Mouse (Mus musculus): Measurements from ENCODE around the gene Tpm4. TPM values are rescaled to one million over a fixed set of nuclear protein-coding genes. Genes with fewer than 3 reads are reported as not detected.

Tpm4 gene
- total RNA-seq, 2 experiments from 2014 or later = 232 to 267 TPM

DNA sequence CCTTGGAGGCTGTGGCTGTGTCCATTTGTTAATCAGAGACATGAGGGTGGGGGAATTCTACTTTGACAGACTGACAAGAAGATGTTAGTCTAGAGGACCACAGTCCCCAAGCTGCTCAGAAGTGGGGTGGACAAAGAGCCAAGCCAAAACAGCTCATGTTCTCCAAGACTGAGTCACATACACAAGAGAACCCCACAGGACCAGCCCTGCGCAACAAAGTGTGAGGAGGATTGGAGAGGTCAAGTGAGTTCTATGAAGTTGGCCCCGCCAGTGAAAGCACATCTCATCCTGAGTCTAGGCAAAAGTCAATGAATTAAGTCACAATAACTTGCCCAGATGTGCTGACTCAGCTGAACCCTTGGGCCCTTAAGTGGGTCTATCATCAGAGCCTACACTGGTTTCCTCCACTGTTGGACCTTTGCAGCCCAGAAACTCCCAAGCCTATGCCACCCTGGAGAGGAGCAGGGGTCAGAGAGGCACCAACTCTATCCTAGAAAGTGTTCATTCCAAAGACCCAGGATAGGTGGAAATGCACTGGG lies 53.1 kb downstream of the Tpm4 start:
- no peak for DNase-seq (ENCODE audit: low spot score in 2 of 2)

DNA sequence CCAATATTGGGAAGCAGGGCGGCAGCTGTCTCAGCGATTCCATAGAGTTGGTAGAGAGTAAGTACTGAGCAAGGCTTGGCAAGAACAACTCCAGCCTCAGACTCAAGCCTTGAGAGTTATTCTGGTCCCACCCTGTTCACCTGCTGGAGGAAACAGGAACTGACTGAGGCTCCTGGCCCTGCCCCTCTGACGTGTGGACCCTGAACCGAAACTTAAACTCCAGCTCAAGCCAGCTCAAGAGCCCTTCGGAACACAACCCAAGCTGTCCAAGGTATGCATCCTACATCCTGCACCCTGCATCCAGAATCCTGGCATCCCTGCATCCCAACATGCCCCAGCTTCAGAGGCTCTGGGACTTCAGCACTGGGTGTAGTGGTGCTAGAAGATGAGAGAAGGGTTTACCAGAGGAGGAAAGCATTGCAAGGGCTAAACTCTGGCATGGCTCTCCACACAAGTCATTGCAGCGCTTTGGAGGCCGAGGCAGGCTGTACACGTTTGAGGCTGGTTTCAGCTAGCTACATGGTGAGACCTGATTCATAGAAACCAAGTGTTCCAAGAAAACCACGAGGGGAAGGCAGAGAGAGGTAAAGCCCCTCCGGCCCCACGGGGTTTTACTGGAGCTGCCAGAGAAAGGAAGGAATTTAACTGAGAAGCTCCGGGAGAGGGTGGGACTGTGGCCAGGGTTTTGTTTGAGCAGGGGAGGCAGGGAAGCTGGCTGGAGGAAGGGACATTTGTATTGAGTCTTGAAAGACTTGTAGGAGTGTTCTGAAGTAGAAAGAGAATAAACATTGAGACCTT lies 54.8 kb downstream of the Tpm4 start, which contains the start of gene Hsh2d:
Hsh2d (plus strand) TSS at position 222 of the 798 bp plus-strand sequence.
- DNase-seq (ENCODE audit: low spot score in 2 of 2) = no peak

DNA sequence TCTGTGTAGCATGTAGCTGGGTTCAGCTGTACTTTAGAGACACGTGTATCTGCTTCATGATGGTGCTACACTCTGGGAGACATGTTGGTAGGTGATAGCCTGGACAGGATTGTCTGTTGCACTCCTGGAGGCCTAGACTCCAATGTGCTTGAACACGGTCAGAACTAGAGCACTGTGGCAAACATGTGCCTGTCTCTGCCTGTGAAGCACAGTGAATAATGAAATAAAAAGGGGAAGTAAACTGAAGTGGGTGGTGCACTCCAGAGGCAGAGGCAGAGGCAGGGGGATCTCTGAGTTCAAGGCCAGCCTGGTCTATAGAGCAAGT lies 55.4 kb downstream of the Tpm4 start:
- DNase-seq (ENCODE audit: low spot score in 2 of 2) = no peak

- DNase-seq (ENCODE audit: low spot score in 2 of 2) = no peak
Observed at GRCm38 (mm10) chr8:72192065-72192464, 57.3 kb downstream of the Tpm4 start.

DNA sequence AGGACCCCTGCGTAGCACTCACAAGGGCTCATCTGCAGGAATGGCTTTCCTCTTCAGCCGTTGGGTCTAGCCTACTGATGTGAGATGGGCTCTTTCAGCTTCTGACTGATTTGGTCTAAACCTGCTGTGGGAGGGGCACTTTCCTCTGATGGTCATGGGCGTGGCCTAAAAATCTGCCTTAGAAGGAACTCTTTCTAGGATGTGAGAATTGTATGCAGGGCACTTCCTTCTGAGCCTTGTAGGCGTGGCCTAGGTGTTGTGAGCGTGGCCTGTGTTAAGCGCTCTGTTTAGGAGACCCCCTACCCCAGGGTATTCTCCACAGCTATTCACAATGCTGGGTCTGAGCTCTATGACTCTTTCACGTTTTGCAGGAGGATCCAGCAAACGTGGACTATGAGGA lies 63.2 kb downstream of the Tpm4 start:
- DNase-seq (ENCODE audit: low spot score in 2 of 2) = no peak

Other genes with a start within 250 kb of the Tpm4 start
- gene Zfp882, start 226.4 kb upstream of the Tpm4 start, total RNA-seq (2021) = 1 to 10 TPM; 7.7 to 9.6 TPM
- gene Zfp617, start 226.3 kb upstream of the Tpm4 start, total RNA-seq (2021) = 10 to 100 TPM; 32.4 to 37.2 TPM
- 10 to 100 TPM; 32.9 to 33.4 TPM for gene Zfp961, start 183.9 kb upstream of the Tpm4 start, total RNA-seq (2021)
- 1 to 10 TPM; 1.5 to 1.7 TPM for gene Cyp4f18, start 125.3 kb upstream of the Tpm4 start, total RNA-seq (2021)
- gene Olfr372, start 93.8 kb upstream of the Tpm4 start, total RNA-seq (2021) = not detected
- gene Olfr373, start 51.8 kb upstream of the Tpm4 start, total RNA-seq (2021) = under 1 TPM in 1 of 2 experiments, not detected in 1; 0.08 TPM
- not detected for gene Olfr374, start 27.9 kb upstream of the Tpm4 start, total RNA-seq (2021)
- 10 to 100 TPM; 64.1 to 67.7 TPM for gene Rab8a, start 26.2 kb downstream of the Tpm4 start, total RNA-seq (2021)
- gene Hsh2d, start 54.7 kb downstream of the Tpm4 start, total RNA-seq (2021) = not detected
- not detected for gene Cib3, start 77.9 kb downstream of the Tpm4 start, total RNA-seq (2021)
- not detected for gene Gm11034, start 78.7 kb downstream of the Tpm4 start, total RNA-seq (2021)
- 10 to 100 TPM; 67.3 to 72.7 TPM for gene Fam32a, start 84.8 kb downstream of the Tpm4 start, total RNA-seq (2021)
- gene Ap1m1, start 105.0 kb downstream of the Tpm4 start, total RNA-seq (2021) = 10 to 100 TPM; 75.7 to 81.1 TPM
- gene Gm10282, start 170.3 kb downstream of the Tpm4 start, total RNA-seq (2021) = 10 to 100 TPM; 30.9 to 31.2 TPM
- gene Klf2, start 184.1 kb downstream of the Tpm4 start, total RNA-seq (2021) = 10 to 100 TPM; 40.6 to 41.4 TPM

Data from adrenal gland, postnatal 4 days (tissue).